Mouse (Mus musculus) embryonic facial prominence, embryonic 14.5 days (tissue): Measurements from ENCODE around the gene Pik3r2. TPM values are rescaled to one million over a fixed set of nuclear protein-coding genes. Genes with fewer than 3 reads are reported as not detected.
A peak's percentile ranks its signal among the peaks of the same experiment; 100 is the strongest.

Experiments
- ATAC-seq: fragments of 200-750 bp; cut with Nextera tagmentation; 2 replicates; pipeline ENCODE4 v1.8.0; 2017; ENCODE audit warnings: low read depth, moderate number of reproducible peaks, moderate TSS enrichment
- DNase-seq: peaks from one replicate; pipeline ENCODE4 v3.0.0-alpha.2; 2015; ENCODE audit warnings: low spot score
- H3K27ac ChIP-seq: fragments of 300-500 bp; sonication (generic); replicated peaks from 2 replicates; pipeline ENCODE4 v1.5.1; 2014; ENCODE audit warnings: low read depth, mild to moderate bottlenecking, low read length, moderate library complexity
- H3K27me3 ChIP-seq: fragments of 300-500 bp; sonication (generic); replicated peaks from 2 replicates; pipeline ENCODE4 v1.6.1; 2014; ENCODE audit warnings: low read length; ENCODE audit not compliant: control insufficient read depth, insufficient read depth
- H3K36me3 ChIP-seq: fragments of 300-500 bp; sonication (generic); 2 replicates; pipeline ENCODE4 v1.6.1; 2014; ENCODE audit warnings: low read length, mixed read lengths; ENCODE audit not compliant: control insufficient read depth, insufficient read depth
- H3K4me1 ChIP-seq: fragments of 300-500 bp; sonication (generic); 2 replicates; pipeline ENCODE4 v1.6.1; 2014; ENCODE audit warnings: antibody characterized with exemption, low read length; ENCODE audit not compliant: control insufficient read depth, insufficient read depth
- H3K4me2 ChIP-seq: fragments of 300-500 bp; sonication (generic); 2 replicates; pipeline ENCODE4 v1.6.1; 2014; ENCODE audit warnings: low read depth, mild to moderate bottlenecking, low read length, moderate library complexity, mixed read lengths
- H3K4me3 ChIP-seq: fragments of 300-500 bp; sonication (generic); 2 replicates; pipeline ENCODE4 v1.5.1; 2014; ENCODE audit warnings: low read depth, mild to moderate bottlenecking, low read length
- H3K9ac ChIP-seq: fragments of 300-500 bp; sonication (generic); 2 replicates; pipeline ENCODE4 v1.6.1; 2014; ENCODE audit warnings: low read depth, mild to moderate bottlenecking, low read length, moderate library complexity, mixed read lengths
- H3K9me3 ChIP-seq: fragments of 300-500 bp; sonication (generic); 2 replicates; pipeline ENCODE4 v1.6.1; 2016; ENCODE audit warnings: low read length; ENCODE audit not compliant: control insufficient read depth
- WGBS: fragments of 180-500 bp; shearing (Covaris S2); extraction: QIAGEN DNeasy Blood & Tissue Kit; methylation state at CpG from one replicate; pipeline ENCODE4 v1.1.7; 2014; 5-methylcytosine and 5-hydroxymethylcytosine counted together
- polyA plus RNA-seq: library from polyadenylated mRNA; unstranded; fragments of >200 nt; fragmentation: Nextera tagmentation; extraction: Ambion mirVana; gene quantifications from 2 replicates; pipeline ENCODE4 v1.2.1, GENCODE M21; 2014

Pik3r2 gene
- polyA plus RNA-seq, 1 experiment from 2014 or later = 61.5 TPM

DNA sequence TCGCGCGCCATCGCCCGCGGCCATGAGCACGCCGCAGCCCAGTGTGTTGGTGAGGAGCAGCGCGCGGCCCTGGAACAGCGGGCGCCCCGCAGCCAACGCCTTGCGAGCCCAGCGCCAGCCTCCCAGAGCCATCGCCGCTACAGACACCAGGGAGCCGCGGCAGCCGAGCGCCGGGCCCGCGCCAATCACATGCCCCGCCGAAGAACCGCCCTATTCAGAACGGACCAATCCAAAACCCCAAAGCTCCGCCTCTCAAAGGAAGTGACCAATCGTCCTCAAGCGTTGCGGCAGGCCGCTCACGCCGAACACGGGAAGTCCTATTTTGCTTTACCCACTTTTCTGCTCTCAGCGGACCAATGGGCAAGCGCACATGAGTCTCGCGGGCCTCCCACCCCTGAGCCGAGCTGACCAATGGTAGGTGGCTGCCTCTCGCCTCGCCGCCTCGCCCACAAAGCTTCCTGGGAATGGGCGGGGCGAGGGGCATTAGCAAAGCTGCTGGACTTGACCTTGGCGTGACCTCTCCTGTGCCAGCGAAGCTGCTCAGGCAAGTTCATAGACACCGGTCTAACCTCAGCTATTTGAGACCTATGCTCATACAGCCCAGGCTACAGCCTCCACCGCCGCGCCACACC is 15.6 kb downstream of the Pik3r2 start, which contains the start of gene Mpv17l2:
Gene Mpv17l2 (minus strand): TSS at position 172 of the 632 bp plus-strand sequence.
- under 1% methylated on average over 53 of the region's 55 CpGs for WGBS
- peak within 1 kb of the TSS; percentile 77 for H3K9ac ChIP-seq
- H3K4me2 ChIP-seq = peak within 1 kb of the TSS; percentile 99
- peak within 1 kb of the TSS; percentile 42; the same call in 1 of the 2 replicates for H3K27ac ChIP-seq
- peak; percentile 97 for ATAC-seq
- no peaks in the 10 kb centered on the region for H3K9me3 ChIP-seq
- H3K4me3 ChIP-seq = peak within 1 kb of the TSS; percentile 69
- H3K36me3 ChIP-seq = peaks cover 39% of the 10 kb centered on the region
- DNase-seq = peak; percentile 99
- no peaks in the 10 kb centered on the region for H3K27me3 ChIP-seq
- peaks cover 14% of the 10 kb centered on the region for H3K4me1 ChIP-seq

GRCm38 (mm10) chr8:70760350-70760749 is 16.2 kb downstream of the Pik3r2 start:
- Histone ChIP-seq H3K36me3 (peaks cover 41% of the 10 kb centered on the region), H3K27me3 (no peaks in the 10 kb centered on the region), H3K9ac (peak overlapping the region; percentile 77), H3K9me3 (no peaks in the 10 kb centered on the region), H3K4me2 (peak overlapping the region; percentile 99), H3K4me3 (peak overlapping the region; percentile 69), H3K4me1 (peaks cover 16% of the 10 kb centered on the region), H3K27ac (peak overlapping the region; percentile 42; the same call in 1 of the 2 replicates)
- DNase-seq (no peak), ATAC-seq (peak; percentile 4)
- 0% methylated on average over 19 of the region's 22 CpGs for WGBS

DNA sequence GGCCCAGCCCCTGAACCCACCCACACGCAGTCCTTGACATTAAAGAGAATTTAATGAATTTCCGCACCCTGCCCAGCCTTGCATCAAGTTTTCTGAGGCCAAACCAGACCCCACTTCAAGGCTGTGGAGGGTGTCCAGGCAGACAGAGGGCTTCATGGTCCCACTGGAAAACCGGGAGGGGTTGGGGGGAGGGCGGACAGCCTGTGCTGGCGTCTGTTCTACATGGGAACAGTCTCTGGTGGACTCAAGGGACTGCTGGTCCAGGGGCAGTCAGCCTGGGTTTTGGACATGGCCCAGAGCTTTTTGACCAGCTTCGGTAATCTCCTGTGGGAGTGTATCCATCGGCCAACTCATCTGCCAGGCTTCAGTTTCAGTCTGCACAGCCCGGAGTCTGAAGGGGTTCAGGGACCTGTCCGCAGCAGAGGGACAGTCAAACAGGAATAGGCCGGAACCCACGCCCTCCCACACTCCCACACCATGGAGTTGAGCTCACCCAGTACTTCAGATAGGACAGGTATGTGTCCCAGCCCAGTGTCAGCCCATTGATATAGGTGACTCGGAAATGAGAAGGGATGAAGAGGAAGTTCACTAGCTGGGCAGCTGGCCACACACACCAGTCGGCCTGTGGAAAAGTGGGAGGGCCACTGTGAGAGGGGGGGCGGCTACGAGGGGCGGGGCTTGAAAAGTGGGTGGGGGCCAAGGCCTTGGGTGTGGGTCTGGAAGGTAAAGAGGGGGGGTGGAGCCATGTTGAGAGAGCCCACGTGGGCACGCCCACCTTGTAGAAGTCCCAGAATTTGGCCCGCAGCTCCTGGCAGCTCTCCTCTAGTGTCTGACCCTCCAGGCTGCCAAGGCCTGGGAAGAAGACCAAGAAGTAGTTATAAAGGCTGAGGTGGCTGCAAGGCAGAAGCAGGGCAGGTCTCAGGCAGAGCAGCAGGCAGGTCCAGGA is 17.6 kb downstream of the Pik3r2 start:
- no peaks in the 10 kb centered on the region for H3K9me3 ChIP-seq
- H3K36me3 ChIP-seq = peaks cover 41% of the 10 kb centered on the region
- H3K27ac ChIP-seq = no peak overlapping the region
- H3K9ac ChIP-seq = no peak overlapping the region
- DNase-seq = no peak
- no peak overlapping the region for H3K4me3 ChIP-seq
- H3K27me3 ChIP-seq = no peaks in the 10 kb centered on the region
- no peak overlapping the region for H3K4me2 ChIP-seq
- WGBS = 71% methylated on average over 18 of the region's 19 CpGs
- no peak for ATAC-seq
- peaks cover 20% of the 10 kb centered on the region for H3K4me1 ChIP-seq

DNA sequence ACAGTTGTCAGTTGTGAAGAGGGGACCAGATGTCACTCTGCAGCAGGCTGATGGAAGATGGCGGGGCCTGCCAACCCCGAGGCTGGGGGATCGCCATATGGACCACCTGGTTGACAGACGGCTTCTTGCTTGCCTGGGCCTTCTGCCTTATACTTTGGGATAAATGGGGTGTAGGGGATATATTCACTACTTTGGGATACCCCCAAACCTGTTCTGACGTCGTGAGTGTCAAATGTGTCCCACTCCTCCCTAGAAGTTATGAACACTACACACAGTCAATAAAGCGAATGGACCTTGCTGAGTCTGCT is 18.3 kb downstream of the Pik3r2 start:
- H3K4me3 ChIP-seq = no peak overlapping the region
- no peaks in the 10 kb centered on the region for H3K27me3 ChIP-seq
- H3K36me3 ChIP-seq = peaks cover 37% of the 10 kb centered on the region
- no peak overlapping the region for H3K9ac ChIP-seq
- WGBS = 73% methylated on average over 7 of the region's 7 CpGs
- H3K4me1 ChIP-seq = peaks cover 23% of the 10 kb centered on the region
- no peak overlapping the region for H3K4me2 ChIP-seq
- H3K9me3 ChIP-seq = no peaks in the 10 kb centered on the region
- no peak overlapping the region for H3K27ac ChIP-seq
- DNase-seq (no peak), ATAC-seq (no peak)

GRCm38 (mm10) chr8:70757523-70758307 is 18.8 kb downstream of the Pik3r2 start:
- DNase-seq (no peak), ATAC-seq (no peak)
- no peak overlapping the region for H3K27ac ChIP-seq
- peaks cover 29% of the 10 kb centered on the region for H3K4me1 ChIP-seq
- no peak overlapping the region for H3K4me2 ChIP-seq
- no peak overlapping the region for H3K4me3 ChIP-seq
- H3K36me3 ChIP-seq = peaks cover 32% of the 10 kb centered on the region
- no peak overlapping the region; the same call in 1 of the 2 replicates for H3K9ac ChIP-seq
- 71% methylated on average over 22 of the region's 22 CpGs for WGBS
- no peaks in the 10 kb centered on the region for H3K27me3 ChIP-seq
- no peaks in the 10 kb centered on the region for H3K9me3 ChIP-seq

- Histone ChIP-seq H3K4me1 (peaks cover 34% of the 10 kb centered on the region), H3K9ac (no peak overlapping the region), H3K36me3 (peaks cover 30% of the 10 kb centered on the region), H3K4me2 (no peak overlapping the region), H3K9me3 (no peaks in the 10 kb centered on the region), H3K4me3 (no peak overlapping the region), H3K27me3 (no peaks in the 10 kb centered on the region), H3K27ac (no peak overlapping the region)
- ATAC-seq (no peak), DNase-seq (no peak)
- WGBS = 95% methylated on average over 6 of the region's 6 CpGs
Measured at GRCm38 (mm10) chr8:70756476-70757040, 20.0 kb downstream of the Pik3r2 start.

GRCm38 (mm10) chr8:70755661-70756475 is 20.6 kb downstream of the Pik3r2 start:
- Histone ChIP-seq H3K9ac (peak overlapping the region; percentile 84; the same call in 1 of the 2 replicates), H3K36me3 (peaks cover 30% of the 10 kb centered on the region), H3K9me3 (no peaks in the 10 kb centered on the region), H3K4me1 (peaks cover 29% of the 10 kb centered on the region), H3K4me3 (peak overlapping the region; percentile 76), H3K27me3 (no peaks in the 10 kb centered on the region), H3K4me2 (peak overlapping the region; percentile 94), H3K27ac (no peak overlapping the region)
- WGBS = 86% methylated on average over 24 of the region's 24 CpGs
- ATAC-seq (no peak), DNase-seq (no peak)
